Mouse (Mus musculus): ENCODE data around the gene G3bp1. TPM values are rescaled to one million over a fixed set of nuclear protein-coding genes. Genes with fewer than 3 reads are reported as not detected.

G3bp1 gene
- polyA plus RNA-seq (2012; rRNA removed) = 48.4 and 50.0 TPM in 2 replicates

DNA sequence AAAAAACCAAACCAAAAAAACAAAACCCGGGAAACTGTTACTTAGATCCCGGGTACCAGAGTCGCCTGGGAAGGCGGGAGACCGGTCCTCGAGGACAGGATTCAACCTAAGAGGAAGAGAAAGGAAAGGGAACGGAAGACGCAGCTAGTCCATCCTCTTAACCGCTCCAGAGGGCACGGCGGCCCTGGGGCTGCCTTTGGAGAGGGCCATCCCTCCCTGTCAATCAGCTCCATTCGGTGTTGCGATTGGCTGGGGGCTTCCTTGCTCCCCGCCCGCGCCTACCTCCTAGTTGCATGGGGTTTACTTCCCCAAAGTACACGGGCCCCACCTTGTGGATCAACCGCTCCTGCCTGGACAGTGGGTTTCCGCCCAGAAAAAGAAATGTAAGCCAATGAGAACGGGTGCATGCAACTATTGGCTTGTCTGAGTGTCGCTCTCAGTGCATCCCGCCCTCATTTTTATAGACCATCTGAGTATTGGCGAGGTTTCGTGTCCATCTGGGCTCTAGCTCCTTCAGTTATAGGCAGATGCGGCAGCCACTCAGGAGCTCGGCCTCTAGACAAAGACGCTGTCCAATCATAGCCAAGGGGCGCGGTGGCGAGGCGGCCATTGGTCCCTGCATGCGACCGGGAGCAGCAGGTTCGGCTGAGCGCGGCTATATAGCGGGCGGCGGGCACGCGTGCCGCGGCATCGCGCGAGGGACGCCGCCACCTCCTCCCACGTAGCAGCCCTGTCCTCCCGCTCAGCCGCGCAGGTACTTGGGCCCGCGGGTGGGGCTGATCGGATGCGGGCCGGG, at the start of gene G3bp1:
Gene G3bp1 (plus strand): TSS at position 638 of the 796 bp plus-strand sequence.

DNA sequence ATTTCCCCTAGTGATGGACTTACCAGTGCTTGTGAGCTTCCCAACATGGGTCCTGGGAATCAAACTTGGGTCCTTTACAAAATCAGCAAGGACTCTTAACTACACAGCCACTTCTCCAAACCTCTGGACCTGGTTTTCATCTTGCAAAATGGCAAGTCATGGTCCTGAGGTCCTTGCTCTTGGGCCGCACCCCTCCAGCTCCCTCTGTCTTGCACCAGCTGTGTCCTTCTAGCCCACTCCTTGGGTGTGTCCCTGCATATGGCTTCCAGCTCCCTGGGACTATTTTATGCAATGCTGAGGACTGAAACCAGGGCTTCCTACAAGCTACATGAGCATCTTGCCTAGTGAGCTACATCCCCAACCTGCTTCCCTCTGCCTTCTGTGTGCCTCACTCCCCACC, 46.5 kb upstream of the G3bp1 start, which contains the start of gene Sparc:
Gene Sparc (minus strand): TSS at position 206 of the 400 bp plus-strand sequence.

DNA sequence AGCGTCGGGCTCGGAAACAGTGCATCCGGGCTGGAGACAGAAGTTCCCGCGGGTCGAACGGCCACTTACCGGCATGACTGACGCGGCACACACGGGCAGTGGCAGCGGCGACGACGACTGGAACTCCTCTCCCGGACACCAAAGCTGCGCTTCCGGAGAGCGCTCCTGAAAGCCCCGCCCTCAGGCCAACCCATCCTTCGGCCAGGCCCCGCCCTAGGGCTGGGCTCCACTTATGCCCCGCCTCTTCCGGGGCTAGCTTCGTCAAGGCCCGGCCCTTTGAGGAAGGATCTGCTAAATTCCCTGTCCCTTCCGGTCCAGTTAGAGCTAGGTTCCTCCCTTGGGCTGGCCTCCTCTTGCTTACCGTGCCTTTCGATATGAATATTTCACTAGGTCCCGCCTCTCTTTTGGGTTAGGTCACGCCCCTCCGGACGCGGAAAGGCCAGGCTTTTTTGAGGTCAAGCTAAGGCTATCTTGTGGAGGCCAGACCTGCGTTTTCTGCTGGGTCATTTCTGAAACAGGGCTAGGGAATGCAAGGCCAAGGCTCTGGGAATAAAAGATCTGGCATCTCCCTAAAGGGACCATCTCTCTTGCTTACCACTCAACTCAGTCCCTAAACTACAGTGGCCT, 8.4 kb upstream of the G3bp1 start, which contains the start of gene Atox1:
Gene Atox1 (minus strand): TSS at position 221 of the 627 bp plus-strand sequence.

Other genes starting within 250 kb of the G3bp1 start
- 0.08 and 0.39 TPM in 2 replicates for gene Fat2, start 133.1 kb upstream of the G3bp1 start, polyA plus RNA-seq (2012; rRNA removed)
- gene Sparc, start 46.5 kb upstream of the G3bp1 start, polyA plus RNA-seq (2012; rRNA removed) = 380 and 534 TPM in 2 replicates
- 219 and 222 TPM in 2 replicates for gene Atox1, start 8.4 kb upstream of the G3bp1 start, polyA plus RNA-seq (2012; rRNA removed)
- 0.53 and 0.57 TPM in 2 replicates for gene Glra1, start 138.5 kb downstream of the G3bp1 start, polyA plus RNA-seq (2012; rRNA removed)